Mouse (Mus musculus) ES-Bruce4 (cell line): ENCODE data around the gene Msantd3.

Source experiments
- CTCF ChIP-seq: IDR thresholded peaks from one replicate; pipeline ENCODE4 v1.8.1; 2011; ENCODE audit warnings: low read depth, low read length
- POLR2A ChIP-seq: IDR thresholded peaks from one replicate; pipeline ENCODE4 v1.8.1; 2011; ENCODE audit warnings: low read length; ENCODE audit not compliant: insufficient read depth

- TF ChIP-seq CTCF: no peak
- no peak for TF ChIP-seq POLR2A
Measured at GRCm38 (mm10) chr4:48564962-48565361, 25.2 kb downstream of the Msantd3 start.
